Mouse (Mus musculus): ENCODE data around the gene Rrad. TPM values are rescaled to one million over a fixed set of nuclear protein-coding genes. Genes with fewer than 3 reads are reported as not detected.

The Rrad gene
- polyA plus RNA-seq, 1 experiment = 23.8 TPM

DNA sequence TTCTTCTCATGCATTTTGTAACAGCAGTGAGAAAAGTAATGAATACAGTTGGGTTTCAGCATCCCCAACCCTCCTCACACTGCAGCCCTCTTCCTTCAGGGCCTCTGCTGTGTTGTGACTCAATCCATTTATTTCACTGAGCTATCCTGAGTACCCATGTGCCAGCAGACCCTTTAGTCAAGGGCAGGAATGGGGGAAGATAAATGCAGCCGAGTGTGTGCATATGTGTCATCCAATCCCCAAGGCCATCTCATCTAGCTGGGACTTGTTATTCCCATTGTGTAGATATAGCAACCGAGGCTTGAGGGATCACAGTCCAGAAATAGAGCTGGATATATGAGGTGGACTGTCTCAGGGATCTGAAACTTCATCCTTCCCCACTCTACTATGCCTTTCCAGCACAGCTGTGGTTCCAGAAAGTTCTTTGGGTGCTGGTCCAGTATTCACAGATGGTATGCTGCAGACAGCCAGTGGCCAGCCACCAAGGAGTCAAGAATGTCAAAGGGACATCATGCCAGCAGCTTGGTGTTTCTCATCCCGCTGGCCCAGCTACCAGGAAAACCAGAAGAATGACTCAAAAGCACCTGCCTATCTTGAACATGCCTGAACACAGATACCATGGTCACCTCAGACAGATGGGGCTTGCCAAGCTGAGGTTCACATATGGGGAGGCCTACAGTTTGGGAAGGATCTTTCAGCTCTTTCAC, 4.0 kb upstream of the Rrad start:
- Histone ChIP-seq H3K4me1 (ENCODE audit: control insufficient read depth, insufficient read depth, low read length) (peaks cover 22% of the 10 kb centered on the region), H3K4me3 (ENCODE audit: insufficient read depth, low read length) (no peak overlapping the region), H3K27ac (ENCODE audit: insufficient read depth, low read depth, low read length) (no peak overlapping the region)
- TF ChIP-seq CTCF (IDR thresholded peaks at IDR 0.05; ENCODE audit: low read depth, low read length) = no peak

GRCm38 (mm10) chr8:104633156-104633744, 2.1 kb upstream of the Rrad start:
- H3K4me3 ChIP-seq (ENCODE audit: insufficient read depth, low read length) = no peak overlapping the region
- TF ChIP-seq POLR2A (IDR thresholded peaks at IDR 0.05; ENCODE audit: borderline replicate concordance, low read depth, low read length) (no peak), CTCF (IDR thresholded peaks at IDR 0.05; ENCODE audit: low read depth, low read length) (no peak)
- peaks cover 15% of the 10 kb centered on the region for H3K4me1 ChIP-seq (ENCODE audit: control insufficient read depth, insufficient read depth, low read length)
- H3K27ac ChIP-seq (ENCODE audit: insufficient read depth, low read depth, low read length) = no peak overlapping the region

DNA sequence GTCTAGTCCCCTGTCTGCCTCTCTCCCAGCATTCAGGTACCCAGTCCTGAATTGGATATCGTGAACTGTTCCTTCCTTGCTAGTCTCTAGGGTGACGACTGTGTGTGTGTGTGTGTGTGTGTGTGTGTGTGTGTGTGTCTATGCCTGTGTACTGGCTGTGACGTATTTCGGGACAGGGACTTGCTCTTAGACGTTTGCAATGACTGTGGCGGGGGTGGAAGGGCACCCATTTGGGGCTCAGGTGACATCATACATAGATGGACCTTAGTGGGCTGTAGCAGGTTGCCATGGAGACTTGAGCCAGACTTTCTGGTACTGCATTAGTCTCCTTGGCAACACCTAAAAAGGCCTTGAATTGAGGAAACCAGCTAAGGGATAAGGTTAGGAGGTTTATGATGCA, 1.4 kb upstream of the Rrad start:
- Histone ChIP-seq H3K27ac (ENCODE audit: insufficient read depth, low read depth, low read length) (peak overlapping the region; percentile 94), H3K4me3 (ENCODE audit: insufficient read depth, low read length) (peak overlapping the region; percentile 62), H3K4me1 (ENCODE audit: control insufficient read depth, insufficient read depth, low read length) (peaks cover 11% of the 10 kb centered on the region)
- TF ChIP-seq POLR2A (IDR thresholded peaks at IDR 0.05; ENCODE audit: borderline replicate concordance, low read depth, low read length) (no peak), CTCF (IDR thresholded peaks at IDR 0.05; ENCODE audit: low read depth, low read length) (no peak)

- H3K27ac ChIP-seq (ENCODE audit: insufficient read depth, low read depth, low read length) = peak overlapping the region; percentile 94
Observed at GRCm38 (mm10) chr8:104631975-104632374, 848 bp upstream of the Rrad start.

DNA sequence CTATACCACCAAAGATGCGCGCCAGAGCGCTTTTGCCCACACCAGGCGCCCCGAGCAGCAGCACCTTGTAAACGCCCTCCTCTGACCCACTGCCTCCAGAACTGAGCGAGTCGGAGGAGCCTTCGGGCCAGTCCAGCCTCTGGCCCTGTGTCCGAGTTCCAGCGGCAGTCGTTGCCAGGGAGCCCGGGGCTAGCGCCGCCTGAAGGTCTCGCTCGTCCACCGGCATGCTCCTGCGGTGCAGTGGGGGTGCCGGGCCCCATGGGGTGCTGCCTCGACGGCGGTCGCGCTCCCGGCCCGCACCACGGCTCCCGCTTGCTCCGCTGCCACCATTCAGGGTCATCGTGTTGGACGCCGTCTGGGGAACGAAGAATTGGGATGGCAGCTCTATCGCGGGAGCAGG, 553 bp downstream of the Rrad start:
- TF ChIP-seq POLR2A (IDR thresholded peaks at IDR 0.05; ENCODE audit: borderline replicate concordance, low read depth, low read length) (no peak), CTCF (IDR thresholded peaks at IDR 0.05; ENCODE audit: low read depth, low read length) (no peak)
- Histone ChIP-seq H3K4me3 (ENCODE audit: insufficient read depth, low read length) (peak overlapping the region; percentile 58), H3K4me1 (ENCODE audit: control insufficient read depth, insufficient read depth, low read length) (peaks cover 11% of the 10 kb centered on the region), H3K27ac (ENCODE audit: insufficient read depth, low read depth, low read length) (no peak overlapping the region)

More at GRCm38 (mm10) chr8:104631975-104632374, 848 bp upstream of the Rrad start:
- peak overlapping the region; percentile 62 for H3K4me3 ChIP-seq (ENCODE audit: insufficient read depth, low read length)
- TF ChIP-seq POLR2A (IDR thresholded peaks at IDR 0.05; ENCODE audit: borderline replicate concordance, low read depth, low read length) (no peak), CTCF (IDR thresholded peaks at IDR 0.05; ENCODE audit: low read depth, low read length) (no peak)
- peaks cover 11% of the 10 kb centered on the region for H3K4me1 ChIP-seq (ENCODE audit: control insufficient read depth, insufficient read depth, low read length)

- Histone ChIP-seq H3K27ac (ENCODE audit: insufficient read depth, low read depth, low read length) (no peak overlapping the region), H3K4me1 (ENCODE audit: control insufficient read depth, insufficient read depth, low read length) (peaks cover 11% of the 10 kb centered on the region), H3K4me3 (ENCODE audit: insufficient read depth, low read length) (no peak overlapping the region)
- TF ChIP-seq CTCF (IDR thresholded peaks at IDR 0.05; ENCODE audit: low read depth, low read length) (no peak), POLR2A (IDR thresholded peaks at IDR 0.05; ENCODE audit: borderline replicate concordance, low read depth, low read length) (no peak)
Observed at GRCm38 (mm10) chr8:104630111-104630479, 1.0 kb downstream of the Rrad start.

DNA sequence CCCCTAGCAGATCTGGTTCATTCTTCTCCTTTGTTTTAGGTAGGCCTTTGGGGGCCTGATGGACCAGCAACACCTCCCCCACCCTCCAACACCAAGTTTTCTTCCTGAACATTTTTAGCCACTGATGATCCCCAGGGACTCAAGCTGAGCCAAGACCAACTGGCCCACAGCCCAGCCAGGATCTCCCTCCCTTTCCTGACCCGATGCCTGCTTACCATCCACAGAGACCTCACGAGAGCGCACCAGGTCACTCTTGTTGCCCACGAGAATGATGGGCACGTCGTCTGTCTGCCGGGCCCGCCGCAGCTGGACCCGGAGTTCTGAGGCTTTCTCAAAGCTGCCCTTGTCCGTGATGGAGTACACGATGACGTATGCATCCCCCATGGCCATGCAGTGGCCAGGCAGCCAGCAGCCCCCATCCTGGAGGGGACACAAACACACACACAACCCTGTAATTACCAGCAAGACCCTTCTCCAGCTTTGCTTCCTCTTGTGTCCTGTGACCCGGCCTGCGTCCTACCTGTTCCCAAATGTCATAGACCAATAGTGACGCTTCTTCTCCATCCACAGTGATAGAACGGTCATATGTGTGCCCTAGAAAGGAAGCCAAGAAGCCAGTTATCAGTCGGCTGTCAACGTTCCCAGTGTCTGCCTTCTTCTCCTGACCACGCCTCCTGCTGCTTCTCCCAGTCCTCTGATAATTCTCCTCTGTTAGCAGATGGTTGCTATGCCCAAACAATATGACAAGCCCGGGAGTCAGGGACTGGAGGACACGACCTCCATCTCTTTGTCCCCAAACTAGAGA, 1.6 kb downstream of the Rrad start:
- H3K4me1 ChIP-seq (ENCODE audit: control insufficient read depth, insufficient read depth, low read length) = peaks cover 11% of the 10 kb centered on the region

GRCm38 (mm10) chr8:104628402-104628801, 2.7 kb downstream of the Rrad start:
- TF ChIP-seq POLR2A (IDR thresholded peaks at IDR 0.05; ENCODE audit: borderline replicate concordance, low read depth, low read length) (no peak), CTCF (IDR thresholded peaks at IDR 0.05; ENCODE audit: low read depth, low read length) (no peak)
- H3K4me1 ChIP-seq (ENCODE audit: control insufficient read depth, insufficient read depth, low read length) = peaks cover 11% of the 10 kb centered on the region

More for the DNA sequence above, 1.6 kb downstream of the Rrad start:
- Histone ChIP-seq H3K27ac (ENCODE audit: insufficient read depth, low read depth, low read length) (no peak overlapping the region), H3K4me3 (ENCODE audit: insufficient read depth, low read length) (no peak overlapping the region)
- TF ChIP-seq CTCF (IDR thresholded peaks at IDR 0.05; ENCODE audit: low read depth, low read length) (no peak), POLR2A (IDR thresholded peaks at IDR 0.05; ENCODE audit: borderline replicate concordance, low read depth, low read length) (no peak)

GRCm38 (mm10) chr8:104627065-104627740, 3.9 kb downstream of the Rrad start:
- Histone ChIP-seq H3K4me1 (ENCODE audit: control insufficient read depth, insufficient read depth, low read length) (peaks cover 5% of the 10 kb centered on the region), H3K4me3 (ENCODE audit: insufficient read depth, low read length) (no peak overlapping the region), H3K27ac (ENCODE audit: insufficient read depth, low read depth, low read length) (no peak overlapping the region)
- no peak for TF ChIP-seq POLR2A (IDR thresholded peaks at IDR 0.05; ENCODE audit: borderline replicate concordance, low read depth, low read length)
- TF ChIP-seq CTCF (IDR thresholded peaks at IDR 0.05; ENCODE audit: low read depth, low read length) = no peak

More at GRCm38 (mm10) chr8:104628402-104628801, 2.7 kb downstream of the Rrad start:
- Histone ChIP-seq H3K4me3 (ENCODE audit: insufficient read depth, low read length) (no peak overlapping the region), H3K27ac (ENCODE audit: insufficient read depth, low read depth, low read length) (no peak overlapping the region)

Data from bone marrow macrophage, adult 2 months (primary cell).